Mouse (Mus musculus) embryonic fibroblast, embryonic 13.5 days (primary cell): ENCODE measurements around the gene Dmc1.

Experiments used
- CTCF ChIP-seq: IDR thresholded peaks from 2 replicates; pipeline ENCODE4 v1.5.1; 2011; ENCODE audit warnings: mild to moderate bottlenecking, control low read depth, low read length, moderate library complexity, borderline replicate concordance; ENCODE audit not compliant: insufficient read depth
- POLR2A ChIP-seq: IDR thresholded peaks from 2 replicates; pipeline ENCODE4 v1.6.1; 2011; ENCODE audit warnings: low read depth, mild to moderate bottlenecking, control low read depth, low read length, moderate library complexity

- TF ChIP-seq CTCF (no peak), POLR2A (no peak)
These were observed 36.4 kb upstream of the Dmc1 start for GRCm38 (mm10) chr15:79641135-79641817.
